Mouse (Mus musculus) R1 (cell line): ENCODE results near the gene Kcnd3.
A peak's percentile ranks its signal among the peaks of the same experiment; 100 is the strongest.

Experiments used
- DNase-seq: peaks from one replicate; pipeline ENCODE4 v3.0.0-alpha.2; 2018; ENCODE audit warnings: low read depth, low spot score

Kcnd3 gene

GRCm38 (mm10) chr3:105528860-105529259 is 76.7 kb downstream of the Kcnd3 start:
- DNase-seq, result peak; percentile 21

GRCm38 (mm10) chr3:105529700-105530099 is 77.6 kb downstream of the Kcnd3 start:
- no peak for DNase-seq

GRCm38 (mm10) chr3:105530363-105531130 is 78.4 kb downstream of the Kcnd3 start:
- DNase-seq, result peak; percentile 74

GRCm38 (mm10) chr3:105538406-105538805 is 86.3 kb downstream of the Kcnd3 start:
- no peak for DNase-seq

GRCm38 (mm10) chr3:105538819-105539607 is 86.9 kb downstream of the Kcnd3 start:
- no peak for DNase-seq

- DNase-seq, result no peak
Observed at GRCm38 (mm10) chr3:105542741-105543140, 90.6 kb downstream of the Kcnd3 start.

- DNase-seq, result no peak
Observed at GRCm38 (mm10) chr3:105544106-105544505, 92.0 kb downstream of the Kcnd3 start.

- no peak for DNase-seq
Observed at GRCm38 (mm10) chr3:105546611-105547071, 94.5 kb downstream of the Kcnd3 start.

GRCm38 (mm10) chr3:105548074-105548771 is 96.1 kb downstream of the Kcnd3 start:
- DNase-seq, result no peak

- peak; percentile 2 for DNase-seq
Observed at GRCm38 (mm10) chr3:105559456-105559855, 107.3 kb downstream of the Kcnd3 start.

GRCm38 (mm10) chr3:105566973-105567372 is 114.8 kb downstream of the Kcnd3 start:
- no peak for DNase-seq

GRCm38 (mm10) chr3:105567472-105567871 is 115.3 kb downstream of the Kcnd3 start:
- no peak for DNase-seq

GRCm38 (mm10) chr3:105568403-105568802 is 116.3 kb downstream of the Kcnd3 start:
- DNase-seq, result no peak

GRCm38 (mm10) chr3:105568851-105569250 is 116.7 kb downstream of the Kcnd3 start:
- no peak for DNase-seq

GRCm38 (mm10) chr3:105569310-105569752 is 117.2 kb downstream of the Kcnd3 start:
- DNase-seq, result no peak

GRCm38 (mm10) chr3:105569950-105570349 is 117.8 kb downstream of the Kcnd3 start:
- no peak for DNase-seq

GRCm38 (mm10) chr3:105570818-105571217 is 118.7 kb downstream of the Kcnd3 start:
- DNase-seq, result peak; percentile 73

GRCm38 (mm10) chr3:105571944-105572343 is 119.8 kb downstream of the Kcnd3 start:
- DNase-seq, result no peak

GRCm38 (mm10) chr3:105573156-105573555 is 121.0 kb downstream of the Kcnd3 start:
- DNase-seq, result no peak

- DNase-seq, result no peak
Observed at GRCm38 (mm10) chr3:105578320-105578719, 126.2 kb downstream of the Kcnd3 start.

GRCm38 (mm10) chr3:105581119-105581518 is 129.0 kb downstream of the Kcnd3 start:
- DNase-seq, result no peak

- DNase-seq, result no peak
Observed at GRCm38 (mm10) chr3:105585734-105586159, 133.6 kb downstream of the Kcnd3 start.
